Mouse (Mus musculus) Patski (cell line): ENCODE data around the gene AW549877. TPM values are rescaled to one million over a fixed set of nuclear protein-coding genes. Genes with fewer than 3 reads are reported as not detected.

ENCODE experiments used
- ATAC-seq: fragments of 100-300 bp; one replicate; pipeline ENCODE4 v1.8.0; 2021
- CTCF ChIA-PET: fragments of 350-600 bp; sonication (Branson Sonifier 250); formaldehyde crosslinking; loops from one replicate; lab custom pipeline; 2022; ENCODE audit warnings: inconsistent platforms; lab: Charles Lee
- POLR2A ChIA-PET: fragments of 350-600 bp; sonication (Branson Sonifier 250); formaldehyde crosslinking; loops from one replicate; lab custom pipeline; 2022; ENCODE audit warnings: antibody characterized with exemption, inconsistent platforms; lab: Charles Lee
- DNase-seq: peaks from one replicate; pipeline ENCODE4 v3.0.0-alpha.2; 2011; ENCODE audit warnings: low read depth, low spot score
- H3K27me3 ChIP-seq: fragments of 371-371 bp; one replicate; pipeline ENCODE4 v1.5.1; 2021
- CTCF ChIP-seq: fragments of 100-300 bp; IDR thresholded peaks from one replicate; pipeline ENCODE4 v1.5.1; 2021
- in situ Hi-C: fragments of 300-500 bp; cut with MboI; formaldehyde crosslinking; loops from 3 replicates; pipeline ENCODE4 v1.11.1; 2018; ENCODE audit warnings: low pct_unique_long_range_greater_than_20kb, mixed read lengths
- polyA plus RNA-seq: library from polyadenylated mRNA; unstranded; gene quantifications from one replicate; pipeline ENCODE4 v1.2.3, GENCODE M21; 2021

Gene AW549877
- polyA plus RNA-seq, 1 experiment from 2014 or later: 60.1 TPM

DNA sequence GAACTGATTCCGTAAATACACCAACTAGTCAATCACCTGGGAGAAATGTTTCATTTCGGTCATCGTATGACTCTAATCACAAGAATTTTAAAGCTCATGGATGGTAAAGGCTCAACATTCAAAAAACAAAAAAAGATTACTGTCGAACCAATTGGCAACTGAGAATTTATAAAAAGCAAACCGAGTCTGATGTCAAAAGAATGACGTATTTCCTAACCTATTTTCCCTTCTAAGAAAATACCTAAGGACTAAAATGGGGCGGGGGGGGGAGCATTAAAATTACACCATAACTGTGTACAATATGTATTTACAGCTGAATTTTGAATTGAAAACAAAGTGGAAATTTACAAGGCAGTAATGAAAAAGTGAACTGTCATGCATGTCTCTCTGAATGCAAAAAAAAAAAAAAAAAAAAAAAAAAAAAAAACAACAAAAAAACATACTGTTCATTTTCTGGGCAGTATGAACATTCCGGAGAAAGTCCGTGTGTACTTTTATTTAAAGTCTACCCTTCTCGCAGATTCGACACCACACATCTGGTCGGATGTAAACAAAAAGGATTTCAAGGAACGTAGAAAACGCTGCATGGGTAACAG lies 594 bp downstream of the AW549877 start:
- ChIA-PET POLR2A (interaction anchor here (0.6 to 2.5 kb wide), 7 partner anchors 15 to 628 kb away, joined by 4 to 19 read pairs (median 6); partner anchors contain the start of gene Oxct1), CTCF (interaction anchor here (1.5 to 5.2 kb wide), 3 partner anchors 9 to 30 kb away, joined by 4 to 32 read pairs (median 5); partner anchors contain the start of genes Fbxo4 and Oxct1)
- DNase-seq (no peak), ATAC-seq (no peak)
- in situ Hi-C loops: loop anchor here (5.0 kb wide), 1 partner anchor 42 kb away; no protein-coding TSS in a partner anchor
- TF ChIP-seq CTCF: no peak
- H3K27me3 ChIP-seq: no peaks in the 10 kb centered on the region

DNA sequence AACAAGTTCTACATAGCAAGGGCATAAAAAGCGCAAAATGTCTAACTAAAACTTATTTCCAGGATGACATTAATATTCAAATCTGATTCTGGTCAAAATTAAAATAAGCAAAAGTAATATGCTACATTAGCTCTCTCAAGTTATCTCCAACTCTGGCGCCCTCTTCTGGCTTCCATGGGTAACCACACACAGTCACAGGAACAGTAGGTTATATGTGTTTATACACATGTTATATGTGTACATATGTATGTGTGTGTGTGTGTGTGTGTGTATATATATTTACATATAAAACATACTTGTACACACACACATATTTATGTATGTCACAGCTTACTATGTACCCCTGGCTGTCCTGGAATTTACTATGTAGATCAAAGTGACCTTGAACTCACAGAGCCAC lies 7.6 kb downstream of the AW549877 start:
- ChIA-PET CTCF (interaction anchor here (0.9 to 1.6 kb wide), 4 partner anchors 10 to 54 kb away, joined by 3 to 5 read pairs (median 4); no protein-coding TSS in a partner anchor), POLR2A (no interaction called here)
- in situ Hi-C loops: no loop called here
- ATAC-seq (no peak), DNase-seq (no peak)
- TF ChIP-seq CTCF: peak; percentile 58
- H3K27me3 ChIP-seq: no peaks in the 10 kb centered on the region

DNA sequence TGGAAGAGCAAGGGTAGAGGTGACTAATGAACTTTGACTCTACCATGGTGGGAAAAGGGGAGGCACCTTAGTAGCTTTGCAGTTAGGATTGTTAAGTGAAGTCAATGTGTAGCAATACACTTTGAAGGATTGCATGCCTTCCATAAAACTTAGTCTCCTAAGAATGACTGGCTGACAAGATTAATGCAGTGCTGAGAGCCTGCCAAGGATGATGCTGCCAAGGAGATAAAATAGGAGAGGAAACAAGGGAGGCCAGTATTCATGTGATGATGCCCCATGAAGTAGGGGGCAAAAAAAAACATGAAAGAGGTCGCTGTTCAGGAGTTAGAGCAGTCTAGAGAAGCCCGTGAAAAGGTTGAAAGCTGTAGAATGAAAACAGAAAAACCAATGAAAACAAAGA lies 10.7 kb downstream of the AW549877 start:
- ChIA-PET POLR2A (no interaction called here), CTCF (no interaction called here)
- no peak for TF ChIP-seq CTCF
- in situ Hi-C loops: no loop called here
- DNase-seq (no peak), ATAC-seq (no peak)
- H3K27me3 ChIP-seq: no peaks in the 10 kb centered on the region

DNA sequence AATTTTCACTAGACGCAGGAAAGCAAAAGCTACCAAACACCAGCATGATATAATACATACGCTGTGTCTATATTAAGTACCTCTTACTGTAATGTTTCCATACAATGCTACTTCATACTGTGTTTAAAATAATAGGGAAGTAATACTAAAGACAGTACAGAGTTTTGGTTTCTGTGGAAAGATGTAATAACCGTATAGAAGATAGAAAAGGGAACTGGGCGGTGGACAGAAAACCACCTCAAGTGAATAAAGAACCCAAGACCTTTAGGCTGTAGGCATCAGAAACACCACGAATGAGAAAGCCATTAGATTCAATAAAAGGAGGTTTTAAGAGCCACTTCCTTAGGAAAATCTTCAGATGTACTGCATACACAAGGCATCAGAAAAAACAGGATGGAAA lies 12.8 kb downstream of the AW549877 start:
- DNase-seq (no peak), ATAC-seq (no peak)
- no peaks in the 10 kb centered on the region for H3K27me3 ChIP-seq
- no peak for TF ChIP-seq CTCF
- in situ Hi-C loops: no loop called here
- ChIA-PET CTCF (interaction anchor here (1.7 kb wide), 1 partner anchor 25 kb away, joined by 3 read pairs; no protein-coding TSS in a partner anchor), POLR2A (no interaction called here)

DNA sequence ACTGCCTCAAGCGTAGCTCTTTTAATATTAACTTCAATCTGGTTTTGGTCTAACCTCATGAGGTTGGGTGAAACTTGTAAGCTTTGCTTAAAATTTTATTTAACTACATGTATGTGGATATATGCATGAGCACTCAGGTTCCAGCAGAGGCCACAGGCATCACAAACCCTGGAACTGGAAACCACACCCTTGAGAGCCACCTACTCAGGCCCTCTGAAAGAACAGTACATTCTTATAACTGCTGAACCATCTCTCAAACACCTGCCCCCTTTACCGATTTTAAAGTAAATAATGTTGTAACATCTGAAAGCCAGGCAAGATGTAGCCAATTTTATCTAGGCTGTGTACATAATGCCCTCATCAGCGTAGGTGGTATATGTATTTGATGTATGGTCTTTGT lies 15.7 kb downstream of the AW549877 start:
- DNase-seq: no peak
- peak; percentile 1 for ATAC-seq
- in situ Hi-C loops: loop anchor here (10.0 kb wide), 1 partner anchor 1125 kb away; the partner anchor contains the start of gene Card6
- no peaks in the 10 kb centered on the region for H3K27me3 ChIP-seq
- no peak for TF ChIP-seq CTCF
- CTCF ChIA-PET: interaction anchor here (1.9 kb wide), 1 partner anchor 14 kb away, joined by 5 read pairs; no protein-coding TSS in a partner anchor
- POLR2A ChIA-PET: no interaction called here

DNA sequence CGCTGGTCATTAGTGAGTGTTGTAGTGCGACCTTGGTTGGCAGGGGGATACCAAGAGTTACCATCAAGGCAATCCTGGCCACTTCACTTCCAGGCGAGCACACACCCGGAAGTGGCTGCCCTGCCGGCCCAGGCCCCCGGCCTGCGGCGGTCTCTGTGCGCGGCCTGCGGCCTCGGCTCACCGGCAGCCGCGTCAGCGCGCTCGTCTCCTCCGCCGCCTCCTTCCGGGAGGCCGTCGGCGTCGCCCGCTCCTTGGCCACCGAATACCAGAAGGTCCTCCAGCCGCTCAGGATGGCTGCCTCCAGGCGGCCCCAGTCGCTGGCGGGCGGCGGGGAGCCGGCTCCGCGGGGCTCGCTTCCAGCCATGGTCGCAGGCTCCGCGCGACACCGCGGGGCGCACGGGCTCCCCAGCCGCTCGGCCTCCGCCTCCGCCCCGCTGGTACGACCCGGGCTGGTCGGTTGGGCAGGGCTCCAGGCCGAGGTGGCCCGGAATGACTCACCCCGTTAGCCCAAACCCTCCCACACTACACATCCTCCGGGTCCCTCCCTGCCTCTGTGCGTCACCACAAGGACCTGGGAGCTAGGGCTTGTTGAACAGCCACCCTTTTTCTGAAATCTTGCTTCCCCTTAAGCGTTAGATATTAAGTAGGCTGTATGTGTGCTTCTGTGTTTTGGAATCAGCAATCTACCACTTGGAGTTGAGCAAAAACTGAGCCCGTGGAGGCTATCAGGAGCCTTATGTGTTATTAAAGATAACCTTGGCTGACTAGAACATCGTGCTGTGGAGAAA lies 16.3 kb downstream of the AW549877 start, which contains the start of gene Fbxo4:
Fbxo4 (minus strand) TSS at position 513 of the 788 bp plus-strand sequence.
- CTCF ChIA-PET: interaction anchor here (1.9 kb wide), 1 partner anchor 15 kb away, joined by 5 read pairs; no protein-coding TSS in a partner anchor
- ATAC-seq: peak; percentile 100
- H3K27me3 ChIP-seq: no peaks in the 10 kb centered on the region
- POLR2A ChIA-PET: interaction anchor here (0.6 kb wide), 1 partner anchor 18 kb away, joined by 6 read pairs; no protein-coding TSS in a partner anchor
- DNase-seq: peak; percentile 59
- no peak for TF ChIP-seq CTCF
- in situ Hi-C loops: loop anchor here (10.0 kb wide), 1 partner anchor 1126 kb away; the partner anchor contains the start of gene Card6

DNA sequence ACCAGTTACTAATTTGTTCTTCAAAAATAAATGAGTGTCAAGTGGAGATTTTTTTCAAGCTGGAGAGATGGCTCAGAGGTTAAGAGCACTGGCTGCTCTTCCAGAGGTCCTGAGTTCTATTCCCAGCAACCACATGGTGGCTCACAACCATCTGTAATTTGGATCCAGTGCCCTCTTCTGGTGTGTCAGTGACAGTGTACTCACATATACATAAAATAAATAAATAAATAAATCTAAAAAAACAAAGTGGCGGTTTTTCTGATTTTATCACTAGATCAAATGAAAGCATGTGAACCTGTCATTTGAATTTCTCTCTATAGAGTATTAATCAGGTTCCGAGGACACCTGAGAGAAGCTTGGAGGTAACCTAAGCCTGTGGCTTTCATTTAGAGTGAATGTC lies 17.3 kb downstream of the AW549877 start:
- no peaks in the 10 kb centered on the region for H3K27me3 ChIP-seq
- POLR2A ChIA-PET: no interaction called here

DNA sequence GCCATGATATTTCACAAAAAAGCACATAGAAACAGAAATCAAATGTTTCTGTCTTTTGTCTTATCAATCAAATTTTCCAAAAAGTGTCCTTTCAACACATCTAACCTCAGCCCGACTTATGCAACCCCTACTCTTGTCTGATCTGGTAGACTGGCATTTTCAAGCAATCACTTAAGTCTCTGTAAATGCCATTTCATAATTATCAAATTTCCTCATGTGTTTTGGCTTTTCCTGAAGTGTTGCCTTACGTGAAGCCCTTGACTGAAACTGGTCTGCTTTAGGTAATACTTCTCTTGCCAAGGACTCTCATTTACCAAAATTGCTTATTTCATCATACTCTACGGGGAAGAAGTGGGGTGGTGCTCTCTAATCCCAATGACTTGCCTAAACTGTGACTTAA lies 22.2 kb downstream of the AW549877 start:
- no peaks in the 10 kb centered on the region for H3K27me3 ChIP-seq
- in situ Hi-C loops: loop anchor here (10.0 kb wide), 1 partner anchor 1132 kb away; the partner anchor contains the start of gene Card6
- CTCF ChIA-PET: interaction anchor here (1.3 kb wide), 1 partner anchor 15 kb away, joined by 3 read pairs; no protein-coding TSS in a partner anchor
- POLR2A ChIA-PET: interaction anchor here (0.8 kb wide), 1 partner anchor 20 kb away, joined by 4 read pairs; no protein-coding TSS in a partner anchor
- DNase-seq (no peak), ATAC-seq (no peak)
- no peak for TF ChIP-seq CTCF

More for the DNA sequence above, 17.3 kb downstream of the AW549877 start:
- ATAC-seq: no peak
- peak; percentile 69 for TF ChIP-seq CTCF
- DNase-seq: no peak
- CTCF ChIA-PET: interaction anchor here (1.0 to 1.9 kb wide), 4 partner anchors 10 to 16 kb away, joined by 4 to 5 read pairs (median 4); no protein-coding TSS in a partner anchor
- in situ Hi-C loops: loop anchor here (10.0 kb wide), 1 partner anchor 1127 kb away; the partner anchor contains the start of gene Card6

DNA sequence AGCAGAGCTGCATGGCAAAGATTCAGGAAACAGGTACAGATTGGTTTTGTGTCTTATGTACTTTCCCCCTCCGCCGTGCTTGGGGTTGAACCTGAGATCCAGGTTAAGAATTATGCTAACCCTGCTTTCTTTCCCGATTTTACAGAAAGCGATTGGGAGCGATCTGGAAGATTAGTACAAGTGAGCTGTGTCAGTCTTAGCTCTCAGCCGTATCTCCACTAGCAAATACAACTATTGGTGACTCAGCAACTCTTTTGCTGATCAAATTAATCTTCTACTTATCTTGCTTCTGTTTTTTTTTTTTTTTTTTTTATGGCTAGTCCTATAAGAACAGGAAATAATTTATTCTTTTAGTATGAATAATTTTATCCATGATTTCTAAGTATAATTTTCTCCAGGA lies 25.4 kb downstream of the AW549877 start:
- CTCF ChIA-PET: interaction anchor here (0.7 kb wide), 1 partner anchor 326 kb away, joined by 3 read pairs; no protein-coding TSS in a partner anchor
- POLR2A ChIA-PET: no interaction called here
- DNase-seq (no peak), ATAC-seq (no peak)
- no peak for TF ChIP-seq CTCF
- H3K27me3 ChIP-seq: no peaks in the 10 kb centered on the region
- in situ Hi-C loops: loop anchor here (10.0 kb wide), 1 partner anchor 1135 kb away; the partner anchor contains the start of gene Card6

DNA sequence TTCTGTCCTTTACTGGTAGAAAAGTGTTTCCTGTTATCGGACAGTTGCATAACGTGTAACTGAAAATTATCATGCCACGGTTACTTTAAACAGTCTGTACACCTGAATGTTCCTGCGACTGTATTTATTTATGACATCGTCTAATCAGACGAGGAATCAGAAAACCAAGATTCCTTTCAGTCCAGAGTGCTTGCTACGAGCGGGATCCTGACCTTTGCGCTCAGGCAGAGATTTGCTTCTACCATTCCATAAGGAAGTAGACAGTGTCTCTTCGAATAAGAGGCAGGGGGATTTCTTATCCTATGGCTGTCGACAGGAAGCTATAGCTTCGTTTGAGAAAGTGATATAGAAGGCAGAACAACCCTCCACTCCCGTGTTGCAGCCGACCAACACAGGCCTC lies 25.8 kb downstream of the AW549877 start:
- no peaks in the 10 kb centered on the region for H3K27me3 ChIP-seq
- TF ChIP-seq CTCF: no peak
- POLR2A ChIA-PET: no interaction called here
- CTCF ChIA-PET: no interaction called here
- ATAC-seq: no peak
- in situ Hi-C loops: loop anchor here (10.0 kb wide), 1 partner anchor 1135 kb away; the partner anchor contains the start of gene Card6
- DNase-seq: no peak
